Mouse (Mus musculus) midbrain, embryonic 12.5 days (tissue): Measurements from ENCODE around the gene Il22. TPM values are rescaled to one million over a fixed set of nuclear protein-coding genes. Genes with fewer than 3 reads are reported as not detected.
"Not testable (repeated sequence)": the region's sequence is repeated elsewhere in the genome, so short reads cannot be mapped to it uniquely, and the experiment has no call there.

Experiments used
- ATAC-seq: fragments of 200-750 bp; cut with Nextera tagmentation; 2 replicates; pipeline ENCODE4 v1.8.0; 2017; ENCODE audit warnings: low read depth, moderate TSS enrichment, moderate library complexity; ENCODE audit not compliant: low FRiP score
- H3K27ac ChIP-seq: fragments of 300-500 bp; sonication (generic); replicated peaks from 2 replicates; pipeline ENCODE4 v1.5.1; 2016; ENCODE audit warnings: mild to moderate bottlenecking
- H3K27me3 ChIP-seq: fragments of 300-500 bp; sonication (generic); 2 replicates; pipeline ENCODE4 v1.6.1; 2016; ENCODE audit warnings: mild to moderate bottlenecking
- H3K36me3 ChIP-seq: fragments of 300-500 bp; sonication (generic); 2 replicates; pipeline ENCODE4 v1.6.1; 2016
- H3K4me1 ChIP-seq: fragments of 300-500 bp; sonication (generic); 2 replicates; pipeline ENCODE4 v1.6.1; 2016
- H3K4me2 ChIP-seq: fragments of 300-500 bp; sonication (generic); replicated peaks from 2 replicates; pipeline ENCODE4 v1.6.1; 2016; ENCODE audit warnings: mild to moderate bottlenecking, moderate library complexity
- H3K4me3 ChIP-seq: fragments of 300-500 bp; sonication (generic); 2 replicates; pipeline ENCODE4 v1.5.1; 2016; ENCODE audit warnings: mild to moderate bottlenecking
- H3K9ac ChIP-seq: fragments of 300-500 bp; sonication (generic); replicated peaks from 2 replicates; pipeline ENCODE4 v1.6.1; 2016; ENCODE audit warnings: mild to moderate bottlenecking, moderate library complexity
- H3K9me3 ChIP-seq: fragments of 300-500 bp; sonication (generic); 2 replicates; pipeline ENCODE4 v1.6.1; 2016; ENCODE audit warnings: mild to moderate bottlenecking
- WGBS: fragments of 180-500 bp; shearing (Covaris S2); methylation state at CpG from one replicate; pipeline ENCODE4 v1.1.7; 2016; 5-methylcytosine and 5-hydroxymethylcytosine counted together
- polyA plus RNA-seq: library from polyadenylated mRNA; unstranded; fragments of >200 nt; fragmentation: Nextera tagmentation; extraction: Ambion mirVana; gene quantifications from 2 replicates; pipeline ENCODE4 v1.2.1, GENCODE M21; 2016

The Il22 gene
- polyA plus RNA-seq, 1 experiment from 2014 or later = 0.17 TPM

- not testable (repeated sequence) for H3K36me3 ChIP-seq, H3K27me3 ChIP-seq, H3K4me2 ChIP-seq, ATAC-seq, H3K4me1 ChIP-seq, H3K4me3 ChIP-seq, H3K27ac ChIP-seq, H3K9me3 ChIP-seq, H3K9ac ChIP-seq
- WGBS = no CpG with 5 or more reads among the region's 13 CpGs
Observed at GRCm38 (mm10) chr10:118240680-118241079, 35.9 kb downstream of the Il22 start, which contains the start of gene Gm32717. TSS of gene Gm32717 (minus strand) at chr10:118240780.

GRCm38 (mm10) chr10:118249006-118249595 lies 44.4 kb downstream of the Il22 start:
- H3K4me1 ChIP-seq, H3K27me3 ChIP-seq, H3K9ac ChIP-seq, H3K4me3 ChIP-seq, H3K27ac ChIP-seq, H3K9me3 ChIP-seq, ATAC-seq, H3K36me3 ChIP-seq, H3K4me2 ChIP-seq: not testable (repeated sequence)
- 86% methylated on average over 11 of the region's 11 CpGs for WGBS

DNA sequence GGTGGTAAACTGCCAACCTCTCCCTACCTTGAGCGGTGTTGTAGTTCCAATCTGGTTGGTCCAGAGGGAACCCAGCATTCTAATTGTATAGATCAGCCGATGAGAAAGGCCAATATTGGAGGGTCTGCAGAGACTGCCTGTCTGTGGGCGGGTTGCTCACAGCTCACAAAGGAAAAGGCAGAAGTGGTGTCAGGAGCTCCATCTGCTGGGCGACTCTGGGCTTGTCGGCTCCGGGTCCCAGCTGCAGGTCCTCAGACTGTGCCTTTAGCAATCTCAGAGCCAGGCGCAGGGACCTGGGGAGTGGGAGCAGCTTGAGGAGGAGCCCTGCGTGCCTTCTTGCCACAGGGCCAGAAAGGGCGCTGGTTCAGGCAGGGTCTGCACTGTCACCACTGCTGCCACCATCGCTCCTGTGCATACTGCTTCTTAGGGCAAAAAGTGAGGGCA lies 46.1 kb downstream of the Il22 start:
- Histone ChIP-seq H3K27ac (no peak overlapping the region), H3K27me3 (no peaks in the 10 kb centered on the region), H3K9ac (no peak overlapping the region), H3K36me3 (no peaks in the 10 kb centered on the region), H3K4me1 (0 out of 2 replicates have a peak, but pooled peaks cover 2% of the 10 kb centered on the region), H3K4me2 (no peak overlapping the region), H3K9me3 (no peaks in the 10 kb centered on the region), H3K4me3 (no peak overlapping the region)
- ATAC-seq = peak; percentile 84
- WGBS = 46% methylated on average over 10 of the region's 10 CpGs

DNA sequence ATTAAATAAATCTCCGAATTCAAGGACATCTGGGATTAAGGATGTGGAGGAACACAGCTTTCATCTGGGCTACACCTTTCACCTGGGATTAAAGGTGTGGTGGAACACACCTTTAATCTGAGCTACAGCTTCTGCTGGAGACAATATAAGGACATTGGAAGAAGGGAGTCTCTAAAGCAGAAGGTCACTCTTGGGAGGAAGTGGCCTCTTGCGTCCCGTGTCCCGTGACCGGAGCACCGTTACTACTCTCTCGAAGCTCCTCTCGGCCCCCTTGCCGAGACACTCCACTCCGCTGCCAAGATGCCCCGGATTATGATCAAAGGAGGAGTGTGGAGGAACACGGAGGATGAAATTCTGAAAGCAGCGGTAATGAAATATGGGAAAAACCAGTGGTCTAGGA lies 53.6 kb downstream of the Il22 start, which contains the start of gene Gm32802:
Gene Gm32802 (plus strand): TSS at position 301 of the 400 bp plus-strand sequence.
- ATAC-seq, H3K4me2 ChIP-seq: not testable (repeated sequence)

More for the DNA sequence above, 53.6 kb downstream of the Il22 start, which contains the start of gene Gm32802:
- not testable (repeated sequence) for H3K36me3 ChIP-seq, H3K4me3 ChIP-seq, H3K9me3 ChIP-seq, H3K9ac ChIP-seq, H3K27me3 ChIP-seq, H3K27ac ChIP-seq, H3K4me1 ChIP-seq
- no CpG with 5 or more reads among the region's 13 CpGs for WGBS

Other genes starting within 250 kb of the Il22 start
- gene Mdm1, start 63.1 kb upstream of the Il22 start, polyA plus RNA-seq = 64.9 and 66.8 TPM in 2 replicates
- gene Gm32717, start 35.8 kb downstream of the Il22 start, polyA plus RNA-seq = not detected in 2 replicates
- not detected in 2 replicates for gene Gm32802, start 53.7 kb downstream of the Il22 start, polyA plus RNA-seq
- gene Iltifb, start 90.1 kb downstream of the Il22 start, polyA plus RNA-seq = not detected in 2 replicates
- gene Gm9040, start 122.0 kb downstream of the Il22 start, polyA plus RNA-seq = not detected in 2 replicates
- gene Gm9044, start 127.5 kb downstream of the Il22 start, polyA plus RNA-seq = not detected in 2 replicates
- gene Gm9045, start 132.9 kb downstream of the Il22 start, polyA plus RNA-seq = not detected in 2 replicates
- gene Gm9046, start 138.3 kb downstream of the Il22 start, polyA plus RNA-seq = not detected in 2 replicates
- not detected in 2 replicates for gene Gm9048, start 143.7 kb downstream of the Il22 start, polyA plus RNA-seq
- not detected in 2 replicates for gene Gm9049, start 149.2 kb downstream of the Il22 start, polyA plus RNA-seq
- gene Ifng, start 236.1 kb downstream of the Il22 start, polyA plus RNA-seq = not detected in 2 replicates